Mouse (Mus musculus): ENCODE results near the gene Gm44973.

- no peak for TF ChIP-seq EP300 (optimal IDR thresholded peaks at IDR 0.05)
- TF ChIP-seq CTCF (IDR thresholded peaks at IDR 0.05; ENCODE audit: low read depth): no peak
Observed at GRCm38 (mm10) chr7:5021197-5021596, 5.9 kb downstream of the Gm44973 start.
